In genomic region chr11:6605491-6606399, GRCm38 (mm10) we compare ENCODE assay signal across 7 mouse cellular contexts. TPM values are rescaled to one million over a fixed set of nuclear protein-coding genes. Genes with fewer than 3 reads are reported as not detected.
DNase-seq lines count a peak whose midpoint lies in the region; ATAC-seq and TF ChIP-seq lines count a peak whose summit lies in the region.

TSS of gene Nacad (minus strand) at chr11:6606053.

- DNase-seq in ES-E14 (ENCODE audit: low read depth, low spot score) (no peak), ZHBTc4 (ENCODE audit: low read depth, low spot score) (peak; percentile 56)
- no peak for DNase-seq in c-Kit-positive CD71-positive TER-119-positive erythroid progenitor cells, embryonic 14.5 days (ENCODE audit: low spot score)

- no peaks in the 10 kb centered on the region for H3K9me3 ChIP-seq in ES-E14 (ENCODE audit: control insufficient read depth, insufficient read depth, low read depth, low read length)
- no peaks in the 10 kb centered on the region for H3K9me3 ChIP-seq in embryonic facial prominence, embryonic 15.5 days (replicated peaks)
- no peaks in the 10 kb centered on the region for H3K9me3 ChIP-seq in limb, embryonic 15.5 days

- peak within 1 kb of the TSS; percentile 65 for H3K4me2 ChIP-seq in embryonic facial prominence, embryonic 15.5 days (replicated peaks)
- H3K4me2 ChIP-seq in limb, embryonic 15.5 days: peak within 1 kb of the TSS; percentile 81

- peak; percentile 51 for ATAC-seq in embryonic facial prominence, embryonic 15.5 days (ENCODE audit: insufficient number of reproducible peaks, low FRiP score, low TSS enrichment, low read depth)
- peak; percentile 17 for ATAC-seq in inflammation-experienced regulatory T-cells, adult 6 months
- 0 out of 2 replicates have a peak, but pooled peaks have one; percentile 52 for ATAC-seq in limb, embryonic 15.5 days (ENCODE audit: insufficient number of reproducible peaks, low FRiP score, low TSS enrichment, low read depth)

- in situ Hi-C loops in ES-E14 (cut with MboI; ENCODE audit: low sequenced_read_pairs in 2 of 2, unreplicated experiment in 2 of 2): no loop called here

- peak within 1 kb of the TSS; percentile 42 to 47; a peak in 3 of 4 replicates for H3K4me3 ChIP-seq in ES-E14 (ENCODE audit: insufficient read depth in 1 of 2, low read depth in 1 of 2, low read length in 2 of 2, poor library complexity in 1 of 2, severe bottlenecking in 1 of 2)
- peak within 1 kb of the TSS; percentile 41 for H3K4me3 ChIP-seq in embryonic facial prominence, embryonic 15.5 days (replicated peaks)
- peak within 1 kb of the TSS; percentile 41 for H3K4me3 ChIP-seq in limb, embryonic 15.5 days
- peak within 1 kb of the TSS; percentile 89 for H3K4me3 ChIP-seq in olfactory bulb, adult 2 months (ENCODE audit: insufficient read depth, low read depth, low read length)

- 5% methylated on average over 37 of the region's 41 CpGs for WGBS in embryonic facial prominence, embryonic 15.5 days
- WGBS in limb, embryonic 15.5 days: 6% methylated on average over 35 of the region's 41 CpGs
- 1% methylated on average over 35 of the region's 41 CpGs for WGBS in olfactory bulb, adult 2 months

- no peak for TF ChIP-seq CTCF in olfactory bulb, adult 2 months (IDR thresholded peaks at IDR 0.05; ENCODE audit: insufficient read depth, low read depth, low read length)

- 0 out of 2 replicates have a peak within 1 kb of the TSS, but pooled peaks have one; percentile 13 for H3K9ac ChIP-seq in ES-E14 (ENCODE audit: insufficient read depth, low read depth, low read length, poor library complexity, severe bottlenecking)
- peak within 1 kb of the TSS; percentile 23; the same call in 1 of the 2 replicates for H3K9ac ChIP-seq in embryonic facial prominence, embryonic 15.5 days
- 0 out of 2 replicates have a peak within 1 kb of the TSS, but pooled peaks have one; percentile 11 for H3K9ac ChIP-seq in limb, embryonic 15.5 days

- no peak within 1 kb of the TSS for H3K27ac ChIP-seq in ES-E14 (ENCODE audit: insufficient read depth, low read depth, low read length, poor library complexity, severe bottlenecking)
- H3K27ac ChIP-seq in embryonic facial prominence, embryonic 15.5 days (replicated peaks): 0 out of 2 replicates have a peak within 1 kb of the TSS, but pooled peaks have one; percentile 11
- H3K27ac ChIP-seq in limb, embryonic 15.5 days: no peak within 1 kb of the TSS
- peak within 1 kb of the TSS; percentile 100 for H3K27ac ChIP-seq in olfactory bulb, adult 2 months (ENCODE audit: insufficient read depth, low read depth, low read length)

- no peaks in the 10 kb centered on the region for H3K36me3 ChIP-seq in ES-E14 (ENCODE audit: control insufficient read depth, insufficient read depth, low read length, poor library complexity, severe bottlenecking)
- H3K36me3 ChIP-seq in embryonic facial prominence, embryonic 15.5 days: peaks cover 3% of the 10 kb centered on the region; the same call in 1 of the 2 replicates
- H3K36me3 ChIP-seq in limb, embryonic 15.5 days: peaks cover 6% of the 10 kb centered on the region; the same call in 1 of the 2 replicates

- H3K4me1 ChIP-seq in ES-E14 (ENCODE audit: control insufficient read depth in 2 of 2, insufficient read depth in 2 of 2, low read length in 2 of 2, poor library complexity in 1 of 2): no peaks in the 10 kb centered on the region
- peaks cover 28% of the 10 kb centered on the region for H3K4me1 ChIP-seq in embryonic facial prominence, embryonic 15.5 days
- H3K4me1 ChIP-seq in limb, embryonic 15.5 days: peaks cover 31% of the 10 kb centered on the region
- peaks cover 35% of the 10 kb centered on the region for H3K4me1 ChIP-seq in olfactory bulb, adult 2 months (ENCODE audit: control insufficient read depth, insufficient read depth, low read length)

- peaks cover 34% of the 10 kb centered on the region for H3K27me3 ChIP-seq in embryonic facial prominence, embryonic 15.5 days
- H3K27me3 ChIP-seq in limb, embryonic 15.5 days: peaks cover 32% of the 10 kb centered on the region

- TF ChIP-seq POLR2A in olfactory bulb, adult 2 months (IDR thresholded peaks at IDR 0.05; ENCODE audit: insufficient read depth, low read depth, low read length): peak; percentile 84

TF ChIP-seq in ES-E14, 5 proteins besides CTCF, POLR2A, EP300 and RAD21:
- no peak for TF ChIP-seq MAFK (IDR thresholded peaks at IDR 0.05; ENCODE audit: insufficient read depth, low read depth, low read length)

RNA-seq across cellular contexts. Expression of gene Nacad, which starts in this region (rescaled TPM):
- 0.85 and 1.4 TPM in 2 replicates for total RNA-seq in ES-E14 (2012; rRNA removed)
- polyA plus RNA-seq in embryonic facial prominence, embryonic 15.5 days (2015; fragmentation: Nextera tagmentation; extraction: Ambion mirVana): 2.2 and 3.5 TPM in 2 replicates
- not detected for polyA plus RNA-seq in inflammation-experienced regulatory T-cells, adult 6 months (2017; shearing (Covaris generic))
- polyA plus RNA-seq in limb, embryonic 15.5 days (2015; fragmentation: Nextera tagmentation; extraction: Ambion mirVana): 1.6 and 1.9 TPM in 2 replicates
- polyA plus RNA-seq in olfactory bulb, adult 2 months (2012; ENCODE audit: insufficient read depth, insufficient read length, low replicate concordance, missing spikeins): not detected in 2 replicates

Comparison
In these comparisons a context has a peak if more than half of its experiments do, and no peak if none do; other contexts are left out.
1. Peak in ATAC-seq in inflammation-experienced regulatory T-cells, adult 6 months; RNA of the gene not detected or under 1 TPM.
2. H3K27ac ChIP-seq: peak in embryonic facial prominence, embryonic 15.5 days (single experiment) and olfactory bulb, adult 2 months (single experiment); none in ES-E14 (single experiment) and limb, embryonic 15.5 days (single experiment).
3. Peak in every context shown above with its lines, with median percentiles within 50 percentile points of each other: H3K4me3 ChIP-seq, H3K9ac ChIP-seq and ATAC-seq.